Mouse (Mus musculus): ENCODE data around the gene Prkg1. TPM values are rescaled to one million over a fixed set of nuclear protein-coding genes. Genes with fewer than 3 reads are reported as not detected.

Prkg1 gene
- polyA plus RNA-seq (2016; fragmentation: Nextera tagmentation; extraction: Ambion mirVana), result 12.0 and 17.7 TPM in 2 replicates

DNA sequence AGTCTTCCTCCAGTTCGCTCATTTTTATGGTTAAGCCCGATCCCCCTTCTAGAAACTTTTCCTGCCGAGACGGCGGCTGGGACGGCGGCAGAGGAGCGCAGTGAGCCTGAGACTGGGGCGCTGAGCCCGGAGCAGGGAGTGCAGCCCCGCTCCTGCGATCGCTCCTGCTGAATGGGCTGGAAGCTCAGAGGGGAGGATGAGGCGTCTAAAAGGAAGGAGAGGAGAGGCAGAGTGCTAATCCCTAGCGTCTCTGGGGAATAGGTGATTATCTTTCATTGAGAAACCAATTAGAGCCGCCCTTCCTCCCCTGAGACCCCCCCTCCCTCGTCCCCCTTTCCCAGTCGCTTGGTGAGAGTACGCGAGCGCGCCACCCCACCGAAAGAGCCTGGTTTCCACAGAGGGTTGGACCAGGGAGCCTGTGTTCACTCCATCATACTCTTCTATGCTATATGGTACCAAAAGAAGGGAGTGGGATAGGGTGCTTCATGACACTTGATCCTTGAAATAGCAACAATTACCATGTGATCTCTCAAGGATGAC, at the start of gene Prkg1:
Gene Prkg1 (minus strand): TSS at position 233 of the 540 bp plus-strand sequence.
- H3K27ac ChIP-seq, result peak within 1 kb of the TSS; percentile 93
- no peaks in the 10 kb centered on the region for H3K9me3 ChIP-seq
- DNase-seq (ENCODE audit: low spot score), result peak; percentile 76
- under 1% methylated on average over 23 of the region's 23 CpGs for WGBS
- H3K4me3 ChIP-seq, result peak within 1 kb of the TSS; percentile 85
- H3K36me3 ChIP-seq, result no peaks in the 10 kb centered on the region
- no peaks in the 10 kb centered on the region for H3K27me3 ChIP-seq (ENCODE audit: insufficient read depth, poor library complexity, severe bottlenecking)
- peaks cover 26% of the 10 kb centered on the region for H3K4me1 ChIP-seq

DNA sequence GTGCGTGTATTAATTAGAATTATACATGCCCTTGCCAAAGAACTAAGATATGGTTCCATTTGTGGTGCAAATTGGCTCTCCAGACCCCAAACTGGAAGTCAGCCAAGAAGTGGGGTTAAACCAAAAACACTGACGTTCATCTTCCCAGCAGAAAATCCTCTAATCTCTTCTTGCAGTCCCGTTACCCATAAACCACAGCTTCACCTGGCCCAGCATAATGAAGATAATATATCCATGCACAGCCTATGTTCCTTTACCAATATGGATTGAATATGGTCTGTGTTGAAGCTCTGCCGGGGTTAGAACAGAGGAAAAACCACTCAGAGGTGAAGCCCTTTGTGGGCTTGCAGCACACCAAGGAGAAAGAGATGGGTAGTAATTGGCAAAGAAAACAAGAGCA, 48.3 kb upstream of the Prkg1 start:
- H3K36me3 ChIP-seq, result no peaks in the 10 kb centered on the region
- H3K4me3 ChIP-seq, result no peak overlapping the region
- H3K4me1 ChIP-seq, result 0 out of 2 replicates have a peak, but pooled peaks cover 8% of the 10 kb centered on the region
- H3K27ac ChIP-seq, result no peak overlapping the region
- 73% methylated on average over 4 of the region's 4 CpGs for WGBS
- no peaks in the 10 kb centered on the region for H3K27me3 ChIP-seq (ENCODE audit: insufficient read depth, poor library complexity, severe bottlenecking)
- H3K9me3 ChIP-seq, result no peaks in the 10 kb centered on the region
- no peak for DNase-seq (ENCODE audit: low spot score)

GRCm38 (mm10) chr19:31811371-31811770, 46.5 kb upstream of the Prkg1 start:
- H3K4me1 ChIP-seq, result 0 out of 2 replicates have a peak, but pooled peaks cover 12% of the 10 kb centered on the region
- DNase-seq (ENCODE audit: low spot score), result no peak

GRCm38 (mm10) chr19:31805391-31805790, 40.6 kb upstream of the Prkg1 start:
- Histone ChIP-seq H3K4me3 (no peak overlapping the region), H3K27me3 (ENCODE audit: insufficient read depth, poor library complexity, severe bottlenecking) (no peaks in the 10 kb centered on the region), H3K27ac (no peak overlapping the region), H3K4me1 (0 out of 2 replicates have a peak, but pooled peaks cover 15% of the 10 kb centered on the region), H3K36me3 (no peaks in the 10 kb centered on the region), H3K9me3 (no peaks in the 10 kb centered on the region)
- 56% methylated on average over 7 of the region's 7 CpGs for WGBS
- no peak for DNase-seq (ENCODE audit: low spot score)

More at GRCm38 (mm10) chr19:31811371-31811770, 46.5 kb upstream of the Prkg1 start:
- 32% methylated on average over 5 of the region's 5 CpGs for WGBS
- H3K4me3 ChIP-seq, result no peak overlapping the region
- H3K27me3 ChIP-seq (ENCODE audit: insufficient read depth, poor library complexity, severe bottlenecking), result no peaks in the 10 kb centered on the region
- no peak overlapping the region for H3K27ac ChIP-seq
- H3K9me3 ChIP-seq, result no peaks in the 10 kb centered on the region
- no peaks in the 10 kb centered on the region for H3K36me3 ChIP-seq

DNA sequence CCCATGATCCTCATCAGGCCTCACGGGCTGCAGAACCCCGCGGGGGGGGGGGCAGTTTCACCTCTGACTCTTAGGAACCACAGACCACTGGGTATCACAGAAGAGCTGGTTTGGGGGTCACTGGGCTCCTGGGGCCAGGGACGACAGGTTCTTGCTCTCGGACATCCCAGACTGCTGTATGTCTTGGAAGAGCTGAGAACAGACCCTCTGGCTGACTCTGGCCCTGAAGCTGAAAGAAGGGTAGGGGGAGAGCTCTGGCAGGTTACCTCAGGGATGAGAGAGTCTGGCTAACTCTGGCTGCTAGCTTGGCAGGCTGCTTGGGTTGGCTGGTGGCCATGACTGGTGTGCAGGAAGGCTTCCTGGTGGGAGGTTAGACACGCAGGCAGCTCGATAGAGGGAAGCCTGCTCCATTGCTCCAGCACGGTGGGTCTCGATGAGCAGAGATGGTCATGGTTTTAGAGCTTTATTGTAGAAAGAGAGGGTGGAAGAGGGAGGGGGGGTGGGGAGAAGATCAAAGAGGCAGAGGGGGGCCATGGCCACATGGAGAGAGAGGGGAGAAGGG, 30.7 kb upstream of the Prkg1 start:
- 64% methylated on average over 9 of the region's 9 CpGs for WGBS
- no peaks in the 10 kb centered on the region for H3K36me3 ChIP-seq
- no peaks in the 10 kb centered on the region for H3K9me3 ChIP-seq
- H3K4me3 ChIP-seq, result no peak overlapping the region
- DNase-seq (ENCODE audit: low spot score), result no peak
- H3K27ac ChIP-seq, result no peak overlapping the region
- H3K27me3 ChIP-seq (ENCODE audit: insufficient read depth, poor library complexity, severe bottlenecking), result no peaks in the 10 kb centered on the region
- no peaks in the 10 kb centered on the region for H3K4me1 ChIP-seq

GRCm38 (mm10) chr19:31791724-31792123, 26.9 kb upstream of the Prkg1 start:
- no peak overlapping the region for H3K4me3 ChIP-seq
- WGBS, result 50% methylated on average over 3 of the region's 3 CpGs
- no peaks in the 10 kb centered on the region for H3K4me1 ChIP-seq
- DNase-seq (ENCODE audit: low spot score), result no peak
- no peaks in the 10 kb centered on the region for H3K27me3 ChIP-seq (ENCODE audit: insufficient read depth, poor library complexity, severe bottlenecking)
- H3K36me3 ChIP-seq, result no peaks in the 10 kb centered on the region
- H3K9me3 ChIP-seq, result no peaks in the 10 kb centered on the region
- H3K27ac ChIP-seq, result no peak overlapping the region

- H3K4me1 ChIP-seq, result 0 out of 2 replicates have a peak, but pooled peaks cover 10% of the 10 kb centered on the region
- no peak for DNase-seq (ENCODE audit: low spot score)
- WGBS, result 75% methylated on average over 3 of the region's 3 CpGs
- H3K27me3 ChIP-seq (ENCODE audit: insufficient read depth, poor library complexity, severe bottlenecking), result no peaks in the 10 kb centered on the region
- H3K36me3 ChIP-seq, result no peaks in the 10 kb centered on the region
- H3K27ac ChIP-seq, result no peak overlapping the region
- no peak overlapping the region for H3K4me3 ChIP-seq
- H3K9me3 ChIP-seq, result no peaks in the 10 kb centered on the region
Observed at GRCm38 (mm10) chr19:31781521-31782018, 16.7 kb upstream of the Prkg1 start.

- H3K9me3 ChIP-seq, result no peaks in the 10 kb centered on the region
- no peak overlapping the region for H3K4me3 ChIP-seq
- H3K36me3 ChIP-seq, result no peaks in the 10 kb centered on the region
- H3K27ac ChIP-seq, result no peak overlapping the region
- 0 out of 2 replicates have a peak, but pooled peaks cover 10% of the 10 kb centered on the region for H3K4me1 ChIP-seq
- no peaks in the 10 kb centered on the region for H3K27me3 ChIP-seq (ENCODE audit: insufficient read depth, poor library complexity, severe bottlenecking)
- DNase-seq (ENCODE audit: low spot score), result no peak
- 13% methylated on average over 2 of the region's 2 CpGs for WGBS
Observed at GRCm38 (mm10) chr19:31781077-31781476, 16.2 kb upstream of the Prkg1 start.

DNA sequence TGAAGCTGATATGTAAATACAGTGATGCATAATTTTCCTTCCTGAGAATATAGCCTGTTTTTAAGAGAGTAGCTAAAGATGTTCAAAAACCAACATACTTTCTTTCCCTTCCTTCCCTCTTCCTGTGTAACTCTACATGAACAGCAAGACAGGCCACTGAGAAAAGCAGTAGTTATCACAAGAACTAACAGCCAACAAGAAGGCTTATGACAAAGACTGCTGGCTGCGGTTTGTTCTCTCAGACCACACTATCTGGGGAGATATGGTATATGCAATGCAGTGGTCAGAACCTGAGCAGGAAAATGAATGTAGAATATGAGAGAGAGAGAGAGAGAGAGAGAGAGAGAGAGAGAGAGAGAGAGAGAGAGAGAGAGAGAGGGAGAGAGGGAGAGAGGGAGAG, 15.4 kb upstream of the Prkg1 start:
- Histone ChIP-seq H3K27me3 (ENCODE audit: insufficient read depth, poor library complexity, severe bottlenecking) (no peaks in the 10 kb centered on the region), H3K27ac (no peak overlapping the region), H3K4me3 (no peak overlapping the region), H3K4me1 (0 out of 2 replicates have a peak, but pooled peaks cover 10% of the 10 kb centered on the region), H3K36me3 (no peaks in the 10 kb centered on the region), H3K9me3 (no peaks in the 10 kb centered on the region)
- no peak for DNase-seq (ENCODE audit: low spot score)
- WGBS, result 50% methylated on average over 1 of the region's 1 CpGs

GRCm38 (mm10) chr19:31779021-31779420, 14.2 kb upstream of the Prkg1 start:
- H3K27ac ChIP-seq, result no peak overlapping the region
- H3K27me3 ChIP-seq (ENCODE audit: insufficient read depth, poor library complexity, severe bottlenecking), result no peaks in the 10 kb centered on the region
- 0 out of 2 replicates have a peak, but pooled peaks cover 10% of the 10 kb centered on the region for H3K4me1 ChIP-seq
- H3K36me3 ChIP-seq, result no peaks in the 10 kb centered on the region
- no peaks in the 10 kb centered on the region for H3K9me3 ChIP-seq
- DNase-seq (ENCODE audit: low spot score), result no peak
- 51% methylated on average over 4 of the region's 4 CpGs for WGBS
- no peak overlapping the region for H3K4me3 ChIP-seq

GRCm38 (mm10) chr19:31767004-31767403, 2.2 kb upstream of the Prkg1 start:
- Histone ChIP-seq H3K27me3 (ENCODE audit: insufficient read depth, poor library complexity, severe bottlenecking) (no peaks in the 10 kb centered on the region), H3K27ac (no peak overlapping the region), H3K9me3 (no peaks in the 10 kb centered on the region), H3K4me3 (no peak overlapping the region), H3K36me3 (no peaks in the 10 kb centered on the region), H3K4me1 (peaks cover 20% of the 10 kb centered on the region)
- WGBS, result 6% methylated on average over 3 of the region's 3 CpGs
- no peak for DNase-seq (ENCODE audit: low spot score)

- peaks cover 24% of the 10 kb centered on the region for H3K4me1 ChIP-seq
- peak overlapping the region; percentile 85 for H3K4me3 ChIP-seq
- H3K9me3 ChIP-seq, result no peaks in the 10 kb centered on the region
- DNase-seq (ENCODE audit: low spot score), result no peak
- peak overlapping the region; percentile 93; the same call in 1 of the 2 replicates for H3K27ac ChIP-seq
- H3K36me3 ChIP-seq, result no peaks in the 10 kb centered on the region
- 30% methylated on average over 4 of the region's 4 CpGs for WGBS
- H3K27me3 ChIP-seq (ENCODE audit: insufficient read depth, poor library complexity, severe bottlenecking), result no peaks in the 10 kb centered on the region
Observed at GRCm38 (mm10) chr19:31765451-31765850, 618 bp upstream of the Prkg1 start.

GRCm38 (mm10) chr19:31763951-31764800, 657 bp downstream of the Prkg1 start:
- under 1% methylated on average over 56 of the region's 56 CpGs for WGBS
- Histone ChIP-seq H3K4me1 (peaks cover 32% of the 10 kb centered on the region), H3K27ac (peak overlapping the region; percentile 93), H3K36me3 (no peaks in the 10 kb centered on the region), H3K9me3 (no peaks in the 10 kb centered on the region), H3K4me3 (peak overlapping the region; percentile 85), H3K27me3 (ENCODE audit: insufficient read depth, poor library complexity, severe bottlenecking) (no peaks in the 10 kb centered on the region)
- DNase-seq (ENCODE audit: low spot score), result peak; percentile 84

All from heart, embryonic 10.5 days (tissue).